Mouse (Mus musculus) CD8-positive naive resting alpha-beta T cell, adult 57 days (primary cell): ENCODE results near the gene Pigz. TPM values are rescaled to one million over a fixed set of nuclear protein-coding genes. Genes with fewer than 3 reads are reported as not detected.

Experiments used
- total RNA-seq: library from RNA; stranded (reverse); gene quantifications from one replicate; pipeline ENCODE4 v1.2.4, GENCODE M21; 2023

Pigz gene
- not detected for total RNA-seq

DNA sequence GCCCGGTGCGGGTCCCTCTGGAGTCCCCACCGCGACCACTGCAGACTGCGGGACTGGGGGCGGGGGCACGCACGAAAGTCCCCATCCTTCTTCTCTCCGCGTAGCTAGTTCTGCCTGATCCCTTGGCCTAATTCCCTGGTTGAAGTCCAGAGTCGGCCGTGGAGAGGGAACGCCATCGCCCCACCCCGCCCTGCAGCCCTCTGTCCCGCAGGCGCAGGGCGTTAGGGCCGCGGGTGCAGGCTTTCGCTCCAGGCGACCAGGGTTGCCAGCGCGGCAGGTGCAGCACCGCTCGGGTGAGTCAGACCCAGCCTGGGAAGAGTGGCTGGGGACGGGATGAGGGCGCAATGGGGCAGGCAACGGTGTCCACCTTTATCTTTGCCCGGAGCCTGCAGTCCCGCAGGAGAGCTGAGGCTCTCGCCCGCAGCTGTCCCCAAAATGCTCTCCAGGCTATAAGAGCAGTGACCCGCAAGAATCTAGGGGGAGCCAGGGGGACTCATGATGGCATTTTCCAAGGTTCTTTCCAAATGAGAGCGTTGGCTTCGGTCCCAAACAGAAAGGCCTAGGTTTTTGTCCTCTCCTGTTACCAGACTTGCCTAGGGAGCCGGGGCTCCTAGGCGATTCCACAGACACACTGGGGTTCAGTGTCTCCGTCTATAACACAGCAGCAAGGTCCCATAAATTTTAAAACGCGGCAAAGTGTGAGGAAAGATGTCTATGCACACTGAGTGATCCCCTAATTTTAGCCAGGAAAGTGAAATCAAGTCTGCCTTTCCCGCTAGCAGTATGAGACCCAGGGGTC lies at the start of gene Pigz:
Pigz (plus strand) TSS at position 101 of the 799 bp plus-strand sequence.

DNA sequence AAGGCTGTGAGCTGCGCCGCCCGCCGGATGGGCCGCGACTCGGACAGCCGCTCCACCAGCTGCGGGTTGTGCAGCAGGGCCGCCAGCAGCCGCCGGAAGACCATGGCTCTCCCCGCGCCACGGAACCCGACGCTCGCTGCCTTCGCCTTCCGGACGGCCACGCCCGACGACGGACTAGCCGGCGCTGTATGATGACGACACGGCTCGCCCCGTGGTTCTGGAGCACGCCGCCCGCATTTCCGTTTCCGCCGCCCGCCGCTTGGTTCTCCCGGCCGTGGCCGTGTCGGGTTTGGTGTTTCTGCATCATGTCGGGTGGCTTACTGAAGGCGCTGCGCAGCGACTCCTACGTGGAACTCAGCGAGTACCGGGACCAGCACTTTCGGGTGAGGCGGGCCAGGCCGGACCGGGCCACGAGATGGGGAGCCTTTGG lies 14.7 kb downstream of the Pigz start, which contains the start of the genes 0610012G03Rik and Ncbp2:
0610012G03Rik (minus strand) TSS at position 150 of the 430 bp plus-strand sequence.
Ncbp2 (plus strand) TSS at position 169 of the 430 bp plus-strand sequence.

Other genes starting within 250 kb of the Pigz start
- gene Meltf, start 55.0 kb upstream of the Pigz start, total RNA-seq: not detected
- 13.3 TPM for gene 0610012G03Rik, start 14.6 kb downstream of the Pigz start, total RNA-seq
- gene Ncbp2, start 14.7 kb downstream of the Pigz start, total RNA-seq: 20.7 TPM
- 28.0 TPM for gene Senp5, start 69.4 kb downstream of the Pigz start, total RNA-seq
- gene Pak2, start 145.5 kb downstream of the Pigz start, total RNA-seq: 106 TPM
- gene Pigx, start 165.9 kb downstream of the Pigz start, total RNA-seq: 50.2 TPM
- 11.7 TPM for gene Cep19, start 165.9 kb downstream of the Pigz start, total RNA-seq
- gene Nrros, start 231.7 kb downstream of the Pigz start, total RNA-seq: 74.4 TPM
- gene Bex6, start 246.0 kb downstream of the Pigz start, total RNA-seq: not detected